Mouse (Mus musculus): ENCODE data around the gene Hoxd12.

The Hoxd12 gene

DNA sequence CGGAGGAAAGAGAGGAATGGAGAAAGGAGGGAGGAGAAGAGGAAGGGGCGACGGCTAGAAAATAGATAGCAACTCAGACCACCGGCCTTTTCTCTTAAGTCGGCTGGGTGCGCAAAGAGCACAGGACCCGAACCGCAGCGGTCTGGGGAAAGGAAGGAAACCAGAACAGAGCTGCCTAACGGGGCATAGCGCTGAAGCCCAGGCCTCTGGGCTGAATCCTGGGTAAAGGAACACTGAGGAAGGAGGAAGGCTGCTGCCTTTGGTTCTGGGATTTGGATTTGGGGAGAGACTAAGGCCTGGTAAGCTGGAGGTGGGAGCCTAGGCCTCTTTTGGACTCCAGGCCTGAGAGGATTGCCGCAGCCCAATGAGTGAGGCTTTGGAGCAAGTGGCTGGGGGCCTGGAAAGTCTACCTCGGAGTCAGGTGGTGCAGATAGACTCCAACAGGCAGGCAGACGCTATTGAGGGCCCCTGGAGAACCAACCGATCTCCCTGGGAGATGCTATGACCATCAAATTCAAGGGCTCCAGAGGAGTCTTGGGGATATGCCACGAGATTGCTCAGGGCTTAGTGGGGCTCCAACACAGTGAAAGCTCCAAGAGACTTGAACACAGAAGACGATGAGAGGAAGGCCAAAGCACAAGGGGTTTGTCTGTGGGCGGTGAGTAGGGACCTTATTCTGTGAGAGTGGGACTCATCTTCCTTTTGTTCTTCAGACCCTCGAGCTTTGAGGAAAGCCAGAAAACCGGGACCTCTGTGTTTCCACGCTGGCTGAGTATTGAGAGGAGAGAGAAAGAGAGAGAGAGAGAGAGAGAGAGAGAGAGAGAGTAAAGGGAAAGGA is 6.0 kb downstream of the Hoxd12 start:
- peak in 1 of 2 experiments; percentile 58 for DNase-seq (ENCODE audit: low spot score in 2 of 2)

DNA sequence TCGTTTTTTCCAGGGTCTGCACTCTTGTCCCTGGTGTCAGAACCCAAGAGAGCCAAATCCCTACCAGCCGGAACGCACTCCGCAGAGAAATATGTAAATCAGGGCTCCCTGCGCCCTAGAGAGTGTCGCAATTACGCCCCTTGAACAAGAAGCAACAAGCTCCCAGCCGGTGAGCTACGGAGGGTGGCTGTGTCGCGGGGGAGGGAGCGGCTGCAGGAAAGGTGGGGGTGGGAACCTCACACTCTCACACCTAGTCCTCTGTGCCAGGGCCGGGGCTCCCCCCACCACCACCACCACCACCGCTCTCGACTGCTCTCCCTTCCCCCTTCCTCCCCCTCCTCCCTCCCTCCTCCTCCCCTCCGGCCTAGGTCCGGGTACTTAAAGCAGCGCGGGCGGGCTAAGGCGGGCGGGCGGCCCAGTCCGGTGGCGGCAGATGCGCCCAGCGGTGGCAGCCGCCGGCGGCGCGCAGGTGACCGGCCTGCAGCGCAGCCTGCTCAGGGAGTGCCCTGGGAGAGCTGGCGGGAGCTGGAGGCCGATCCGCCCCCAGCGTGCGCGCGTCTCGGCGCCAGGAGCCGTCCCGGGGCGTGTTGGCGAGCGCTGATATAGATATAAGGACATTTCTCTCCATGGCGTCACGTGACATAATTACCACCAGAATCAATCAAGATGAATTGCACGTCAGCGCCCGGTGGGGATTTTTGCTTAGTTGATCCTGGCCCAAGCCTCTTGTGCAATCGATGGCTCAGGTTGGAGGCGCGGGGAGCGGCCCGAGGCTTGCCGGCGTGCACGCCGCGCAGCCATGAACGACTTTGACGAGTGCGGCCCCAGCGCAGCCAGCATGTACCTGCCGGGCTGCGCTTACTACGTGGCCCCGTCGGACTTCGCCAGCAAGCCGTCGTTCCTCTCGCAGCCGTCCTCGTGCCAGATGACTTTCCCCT is 7.0 kb downstream of the Hoxd12 start:
- peak in 1 of 2 experiments; percentile 60 for DNase-seq (ENCODE audit: low spot score in 2 of 2)

DNA sequence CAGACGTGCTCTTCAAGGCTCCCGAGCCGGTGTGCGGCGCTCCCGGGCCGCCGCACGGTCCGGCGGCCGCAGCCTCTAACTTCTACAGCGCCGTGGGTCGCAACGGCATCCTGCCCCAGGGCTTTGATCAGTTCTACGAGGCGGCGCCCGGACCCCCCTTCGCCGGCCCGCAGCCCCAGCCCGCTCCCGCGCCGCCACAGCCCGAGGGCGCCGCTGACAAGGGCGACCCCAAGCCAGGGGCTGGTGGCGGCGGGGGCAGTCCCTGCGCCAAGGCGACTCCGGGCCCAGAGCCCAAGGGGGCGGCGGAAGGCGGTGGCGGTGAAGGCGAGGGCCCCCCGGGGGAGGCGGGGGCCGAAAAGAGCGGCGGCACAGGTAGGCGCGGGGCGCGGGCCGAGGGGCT is 8.0 kb downstream of the Hoxd12 start:
- DNase-seq (ENCODE audit: low spot score in 2 of 2): peak in 1 of 2 experiments; percentile 58

DNA sequence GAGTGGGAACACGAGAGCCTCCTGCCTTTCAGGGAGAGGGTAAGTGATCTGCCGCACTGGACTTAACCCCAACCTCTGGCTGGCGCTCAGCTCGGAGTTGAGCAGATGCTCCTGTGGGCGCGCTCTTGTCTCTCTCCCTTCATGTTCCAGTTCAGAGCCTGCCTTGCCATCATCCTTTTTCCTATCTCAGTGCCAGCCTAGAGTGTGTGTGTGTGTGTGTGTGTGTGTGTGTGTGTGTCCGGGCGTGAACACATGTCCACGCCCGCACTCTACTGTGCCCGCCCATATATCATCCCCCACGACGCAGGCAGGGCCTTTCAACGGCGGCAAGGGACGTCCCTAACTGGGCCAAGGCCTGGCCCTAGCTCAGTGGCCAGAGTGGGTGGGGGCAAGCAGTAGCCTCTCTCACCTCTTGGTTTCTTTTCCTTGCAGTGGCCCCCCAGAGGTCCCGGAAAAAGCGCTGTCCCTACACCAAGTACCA is 8.7 kb downstream of the Hoxd12 start:
- DNase-seq (ENCODE audit: low spot score in 2 of 2): peak in 1 of 2 experiments; percentile 57

DNA sequence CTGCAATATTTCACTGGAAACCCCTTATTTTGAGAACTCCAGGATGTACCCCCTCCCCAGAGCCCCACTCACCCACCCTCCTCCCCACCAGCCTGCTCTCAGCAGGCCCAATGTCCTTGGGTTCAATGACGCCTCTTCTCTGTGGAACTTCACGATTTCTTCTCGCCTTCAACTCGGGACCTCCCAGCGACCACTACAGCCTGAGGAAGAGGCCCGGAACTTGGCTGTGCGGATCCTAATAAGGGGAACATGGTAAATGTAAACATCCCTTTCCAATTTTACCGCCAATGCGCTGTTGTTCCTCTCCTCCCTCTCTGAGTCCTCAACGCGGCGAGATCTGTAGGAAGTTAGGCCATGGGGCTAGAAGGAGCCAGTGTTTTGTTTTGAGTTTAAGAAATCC is 9.3 kb downstream of the Hoxd12 start:
- DNase-seq (ENCODE audit: low spot score in 2 of 2): no peak

DNA sequence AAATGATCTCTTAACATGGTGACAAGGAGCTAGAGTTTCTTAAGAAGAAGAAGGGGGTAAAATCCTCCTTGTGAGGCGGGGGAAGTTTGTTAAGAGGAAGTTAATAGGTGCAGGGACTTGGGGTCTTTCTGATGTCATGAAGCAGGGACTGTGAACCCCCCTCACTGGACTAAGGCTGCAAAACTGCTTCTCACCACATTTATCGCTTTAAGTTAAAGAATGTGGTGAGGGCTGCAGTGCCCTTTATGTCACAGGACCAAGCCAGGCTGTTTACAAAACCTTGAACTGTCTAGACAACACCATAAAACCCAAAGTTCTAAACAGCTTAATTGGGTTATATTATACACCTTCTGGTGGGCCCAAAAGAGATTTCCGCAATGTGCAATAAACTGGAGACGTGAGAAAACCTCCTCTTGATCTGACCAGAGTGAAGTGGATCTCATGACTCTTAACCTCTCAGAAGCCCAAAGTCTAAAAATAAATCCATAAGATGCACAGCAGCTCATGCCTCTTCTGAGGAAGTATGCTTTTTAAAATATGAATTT is 10.3 kb downstream of the Hoxd12 start:
- DNase-seq (ENCODE audit: low spot score in 2 of 2): no peak

DNA sequence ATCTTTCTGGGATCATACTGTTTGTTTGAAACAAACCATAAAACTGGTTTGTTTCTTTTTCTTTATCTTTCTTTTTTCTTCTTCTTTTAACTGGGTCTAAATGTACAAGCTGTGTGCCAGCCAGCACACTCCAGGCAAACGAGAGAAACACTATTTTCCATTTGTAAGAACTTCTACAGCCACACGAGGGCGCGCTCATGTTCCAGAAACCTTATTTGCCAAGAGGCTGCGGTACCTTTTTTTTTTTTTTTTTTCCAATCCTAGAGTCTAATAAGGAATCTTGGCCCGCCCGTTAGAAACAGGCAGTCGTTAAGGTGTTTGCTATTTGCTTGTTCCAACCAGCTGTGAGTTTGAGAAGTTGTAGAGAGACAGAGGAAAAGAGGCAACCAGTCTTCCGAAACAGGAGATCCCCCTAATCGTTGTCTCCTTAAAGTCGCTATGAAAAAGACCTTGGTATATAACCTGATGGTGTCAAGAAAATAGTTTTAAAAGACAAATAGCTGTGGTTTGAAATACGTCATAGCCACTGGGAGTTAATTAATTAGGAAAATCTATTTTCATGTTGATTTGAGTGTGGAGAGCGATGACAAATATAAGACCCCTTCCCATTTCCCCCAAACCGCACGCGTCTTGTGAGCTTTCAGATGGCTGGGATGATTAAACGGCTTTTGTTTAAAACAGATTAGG is 11.6 kb downstream of the Hoxd12 start:
- peak in 1 of 2 experiments; percentile 62 for DNase-seq (ENCODE audit: low spot score in 2 of 2)

DNA sequence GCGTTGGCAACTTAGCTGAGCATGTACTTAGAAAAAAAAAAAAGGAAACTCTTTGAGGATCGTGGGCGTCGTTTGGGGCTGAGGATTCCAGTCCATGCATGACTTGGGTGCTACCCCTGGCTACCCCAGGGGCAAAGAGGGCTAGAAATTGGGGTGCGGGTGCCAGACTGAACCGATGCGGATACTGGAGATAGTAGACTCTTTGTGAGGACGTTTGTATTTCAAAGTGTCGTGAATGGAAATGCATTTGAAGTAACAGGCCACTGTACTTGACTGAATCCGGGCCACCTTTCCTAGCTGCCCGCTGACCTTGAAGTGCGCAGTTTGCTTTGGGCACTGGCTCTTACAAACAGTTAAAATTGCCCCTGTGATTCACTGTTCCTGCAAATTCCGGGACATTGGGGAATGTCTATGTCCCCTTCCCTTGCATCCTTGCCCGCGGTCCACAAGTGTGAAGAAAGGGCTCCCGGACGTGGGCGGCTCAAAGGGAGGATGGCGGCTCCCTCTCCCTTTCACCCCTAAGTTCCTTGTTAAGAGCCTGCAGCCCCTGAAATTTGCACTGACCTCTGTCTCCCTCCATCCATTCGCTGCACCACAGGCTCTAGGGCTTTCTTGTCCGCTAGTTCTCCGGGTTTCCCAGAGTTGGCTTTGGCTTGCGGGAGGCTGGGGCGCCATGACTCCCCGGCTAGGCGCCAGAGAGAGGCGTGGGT is 12.3 kb downstream of the Hoxd12 start:
- DNase-seq (ENCODE audit: low spot score in 2 of 2): peak in 1 of 2 experiments; percentile 44

DNA sequence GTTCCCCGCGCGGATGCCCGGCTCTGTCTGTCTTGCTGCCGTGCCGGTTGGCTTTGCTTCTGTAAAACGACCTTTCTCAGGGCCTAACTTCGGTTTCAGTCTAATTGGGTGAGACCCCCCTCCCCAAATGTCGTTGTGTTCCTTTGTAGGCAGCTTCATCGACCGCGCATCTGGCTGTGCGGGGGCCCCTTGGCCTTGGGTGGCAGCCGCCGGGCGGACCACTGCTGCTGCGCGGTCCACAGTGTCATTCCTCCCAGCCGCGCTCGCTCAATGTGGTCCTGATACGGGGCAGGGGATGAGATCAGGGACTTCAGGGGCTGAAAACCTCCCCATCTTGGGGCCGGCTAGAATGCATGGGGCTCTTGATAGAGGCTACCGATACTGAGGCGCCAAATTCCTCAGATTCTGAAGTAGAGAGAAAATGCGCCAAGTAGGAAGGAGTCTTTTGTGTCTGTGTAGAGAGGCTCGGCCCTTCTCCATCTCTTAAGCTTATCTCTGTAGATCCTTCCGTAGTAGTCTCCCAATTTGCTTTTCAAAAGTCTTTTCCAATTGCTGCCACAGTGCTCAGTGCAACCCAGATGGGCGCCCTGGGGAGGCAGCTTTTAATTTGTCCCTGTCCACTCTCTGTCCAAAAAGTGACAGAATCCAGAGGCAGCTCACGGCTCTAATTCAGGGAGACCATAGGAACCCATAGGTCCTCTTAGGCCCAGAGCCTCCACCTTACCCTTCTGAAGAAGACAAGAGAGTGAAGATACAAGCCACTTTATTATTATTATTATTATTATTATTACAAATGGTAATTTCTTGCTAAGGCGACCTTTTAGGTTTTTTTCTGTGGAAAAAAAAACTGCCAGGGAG is 13.1 kb downstream of the Hoxd12 start:
- peak in 1 of 2 experiments; percentile 61 for DNase-seq (ENCODE audit: low spot score in 2 of 2)

DNA sequence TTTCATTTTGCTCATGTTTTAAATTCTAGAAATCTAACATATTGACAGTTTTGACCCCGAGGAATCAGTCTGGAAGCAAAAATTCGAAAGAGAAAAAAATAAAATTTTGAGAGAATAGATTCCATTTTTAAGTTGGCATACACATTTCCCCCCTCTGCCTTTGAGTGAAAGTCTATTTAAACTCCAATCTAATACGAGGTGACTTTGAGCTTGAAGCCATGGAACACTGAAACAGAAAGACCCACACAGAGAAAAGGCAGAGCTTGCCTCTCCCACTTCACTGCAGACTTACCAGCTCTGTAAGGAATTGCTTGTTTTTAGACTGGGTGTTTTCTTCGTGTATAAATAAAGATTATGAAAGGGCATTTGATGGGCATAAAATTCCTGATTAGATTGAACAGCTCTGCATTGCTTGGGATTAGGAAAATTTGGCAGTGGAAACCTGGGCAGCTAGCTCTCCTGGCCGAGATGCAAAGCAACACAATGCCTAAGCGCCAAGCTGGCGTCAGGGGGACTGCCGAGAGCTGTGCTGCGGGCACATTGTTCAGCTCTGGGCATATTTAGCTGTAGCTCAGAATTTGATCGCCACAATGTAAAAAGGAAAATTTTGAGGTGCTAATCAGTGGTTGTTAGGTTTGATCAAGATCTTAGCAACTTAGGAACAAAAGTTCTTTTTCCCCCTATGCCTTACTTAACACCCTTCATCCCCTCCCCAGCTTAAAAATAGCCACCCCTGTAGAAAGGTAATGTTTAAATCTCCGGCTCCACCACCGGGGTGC is 14.2 kb downstream of the Hoxd12 start:
- no peak for DNase-seq (ENCODE audit: low spot score in 2 of 2)

DNA sequence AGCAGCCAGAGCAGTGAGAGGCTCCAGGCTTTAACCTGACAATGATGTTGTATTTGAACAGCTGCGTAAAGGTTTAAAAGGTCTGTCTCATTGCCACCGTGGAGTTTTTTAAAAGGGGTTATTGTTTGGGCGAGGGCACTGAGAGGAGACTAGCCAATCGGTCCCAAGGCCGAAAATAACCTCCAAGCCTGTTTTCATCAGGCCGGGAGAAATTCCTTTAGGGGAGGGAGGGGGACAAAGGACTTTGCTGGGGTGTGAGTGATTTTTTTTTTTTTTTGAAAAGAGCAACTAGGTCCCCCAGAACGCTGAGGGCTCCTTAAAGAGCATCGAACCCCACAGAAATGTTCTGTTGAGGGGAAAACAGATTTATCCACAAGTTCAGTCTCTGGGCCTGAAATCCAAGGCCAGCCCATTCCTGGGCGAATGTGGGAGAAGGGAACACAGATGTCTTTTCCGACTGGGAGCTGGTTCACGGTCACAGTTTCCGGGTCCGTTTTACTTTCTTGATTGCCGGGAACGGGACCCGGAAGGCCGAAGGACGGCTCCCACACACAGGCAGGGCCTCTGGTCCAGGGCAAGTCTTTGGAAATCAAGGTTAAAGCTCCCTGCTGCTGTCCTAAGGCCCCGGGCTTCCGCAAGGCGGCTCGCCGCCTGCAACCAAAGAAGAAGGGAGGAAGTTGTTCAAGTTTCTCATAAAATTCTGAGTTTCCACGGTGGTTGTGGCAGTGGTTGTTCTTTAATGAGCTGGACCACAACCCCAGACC is 14.9 kb downstream of the Hoxd12 start:
- no peak for DNase-seq (ENCODE audit: low spot score in 2 of 2)

DNA sequence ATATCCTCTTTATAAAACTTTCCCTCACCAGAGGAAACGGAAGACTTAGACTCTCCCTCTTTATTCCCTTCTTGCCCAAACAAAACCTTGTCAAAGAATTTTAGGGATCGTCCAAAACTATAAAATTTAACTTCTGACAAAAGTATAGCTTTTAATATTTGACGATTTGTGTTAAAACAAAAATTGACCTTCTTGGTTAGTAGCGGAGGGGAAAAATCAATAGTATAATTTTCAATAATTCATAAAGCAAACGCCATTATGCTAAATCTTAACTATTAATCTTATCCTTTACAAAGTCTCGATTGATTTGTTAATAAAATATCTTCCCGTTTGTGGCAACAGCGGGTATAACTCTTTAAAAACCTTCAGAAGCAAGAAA is 15.5 kb downstream of the Hoxd12 start:
- no peak for DNase-seq (ENCODE audit: low spot score in 2 of 2)

DNA sequence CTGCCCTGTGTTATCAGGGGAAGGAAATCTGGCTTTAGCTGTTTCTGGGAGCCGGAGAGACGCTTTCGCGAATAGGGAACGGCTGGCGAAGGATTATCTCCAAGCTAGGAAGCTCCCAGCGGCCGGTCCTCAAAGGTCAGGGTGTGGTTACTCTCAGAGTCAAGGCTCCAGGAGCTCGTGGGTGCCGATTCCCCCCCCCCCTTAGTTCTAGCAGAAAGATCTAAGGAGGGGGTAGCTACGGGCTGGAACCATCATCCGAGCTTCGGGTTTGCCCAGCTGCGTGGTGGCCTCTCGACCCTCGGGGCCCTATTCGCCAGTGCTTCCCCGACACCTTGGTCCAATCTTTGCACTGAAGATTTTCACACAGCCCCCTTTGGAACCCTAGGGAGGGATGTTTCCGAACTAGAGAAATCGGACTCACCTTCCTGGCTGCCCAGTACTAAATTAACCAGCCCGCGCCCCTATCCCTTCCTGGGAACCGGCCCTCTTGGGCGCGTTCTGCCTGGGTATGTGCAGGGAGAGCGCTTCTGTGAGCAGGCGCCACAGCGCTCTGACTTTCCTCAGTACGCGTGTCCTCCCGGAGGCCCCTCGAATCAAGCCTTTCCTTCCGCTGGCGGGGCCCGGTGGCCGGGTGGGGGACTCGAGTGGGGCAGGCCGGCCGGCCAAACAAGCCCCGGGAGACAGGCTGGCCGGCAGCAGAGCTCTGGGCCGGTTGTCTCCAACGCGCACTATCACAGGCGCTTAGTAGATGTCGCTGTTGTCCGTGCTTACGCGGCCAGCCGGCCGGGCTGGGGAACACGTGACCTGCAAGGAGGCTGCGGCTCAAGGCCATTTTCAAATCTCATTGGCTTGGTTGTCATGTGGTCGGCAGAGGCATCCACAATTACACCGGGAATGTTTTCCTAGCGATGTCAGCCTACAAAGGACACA is 16.5 kb downstream of the Hoxd12 start, which contains the start of gene Hoxd10:
Gene Hoxd10 (plus strand): TSS at position 903 of the 930 bp plus-strand sequence.
- DNase-seq (ENCODE audit: low spot score in 2 of 2): no peak

DNA sequence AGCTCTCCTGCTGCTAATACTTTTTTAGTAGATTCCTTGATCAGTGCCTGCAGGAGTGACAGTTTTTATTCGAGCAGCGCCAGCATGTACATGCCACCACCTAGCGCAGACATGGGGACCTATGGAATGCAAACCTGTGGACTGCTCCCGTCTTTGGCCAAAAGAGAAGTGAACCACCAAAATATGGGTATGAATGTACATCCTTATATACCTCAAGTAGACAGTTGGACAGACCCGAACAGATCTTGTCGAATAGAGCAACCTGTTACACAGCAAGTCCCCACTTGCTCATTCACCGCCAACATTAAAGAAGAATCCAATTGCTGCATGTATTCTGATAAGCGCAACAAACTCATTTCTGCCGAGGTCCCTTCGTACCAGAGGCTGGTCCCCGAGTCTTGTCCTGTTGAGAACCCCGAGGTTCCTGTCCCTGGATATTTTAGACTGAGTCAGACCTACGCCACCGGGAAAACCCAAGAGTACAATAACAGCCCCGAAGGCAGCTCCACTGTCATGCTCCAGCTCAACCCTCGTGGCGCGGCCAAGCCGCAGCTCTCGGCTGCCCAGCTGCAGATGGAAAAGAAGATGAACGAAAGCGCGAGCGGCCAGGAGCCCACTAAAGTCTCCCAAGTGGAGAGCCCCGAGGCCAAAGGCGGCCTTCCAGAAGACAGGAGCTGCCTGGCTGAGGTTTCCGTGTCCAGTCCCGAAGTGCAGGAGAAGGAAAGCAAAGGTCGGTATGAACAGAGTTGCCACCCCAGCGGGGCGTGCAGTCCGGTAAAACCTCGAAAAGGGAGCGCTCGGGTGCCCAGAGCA is 17.4 kb downstream of the Hoxd12 start:
- DNase-seq (ENCODE audit: low spot score in 2 of 2): no peak

DNA sequence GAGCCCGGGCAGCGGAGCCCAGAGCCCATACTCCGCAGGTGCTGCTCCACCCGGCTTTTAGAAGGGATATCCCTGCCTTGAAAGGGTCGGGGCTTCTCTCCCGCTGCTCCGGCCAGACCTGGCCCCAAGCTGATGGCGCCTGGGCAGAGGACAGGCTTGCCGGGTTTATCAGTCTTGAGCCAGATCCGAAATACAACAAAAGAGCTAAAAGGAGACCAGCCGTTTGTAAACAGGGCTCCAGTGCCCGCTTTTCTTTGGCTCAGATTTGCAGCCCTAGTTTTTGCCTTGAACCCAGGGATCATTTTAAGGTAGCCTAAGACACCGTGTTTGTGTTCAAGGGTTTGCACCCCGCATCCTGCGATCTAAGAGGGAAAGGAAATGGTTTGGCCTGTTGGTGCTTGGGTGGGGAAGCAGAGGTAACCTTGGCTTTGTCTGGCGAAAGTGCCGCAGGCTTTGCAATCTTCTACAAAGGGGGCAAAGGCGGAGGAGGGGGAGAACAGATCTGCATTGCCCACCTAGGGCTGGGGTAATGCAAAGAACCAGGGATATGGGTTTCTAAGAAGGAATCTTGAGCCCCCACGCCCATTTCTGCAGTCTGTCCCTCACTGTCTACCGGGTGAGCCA is 18.1 kb downstream of the Hoxd12 start:
- no peak for DNase-seq (ENCODE audit: low spot score in 2 of 2)

DNA sequence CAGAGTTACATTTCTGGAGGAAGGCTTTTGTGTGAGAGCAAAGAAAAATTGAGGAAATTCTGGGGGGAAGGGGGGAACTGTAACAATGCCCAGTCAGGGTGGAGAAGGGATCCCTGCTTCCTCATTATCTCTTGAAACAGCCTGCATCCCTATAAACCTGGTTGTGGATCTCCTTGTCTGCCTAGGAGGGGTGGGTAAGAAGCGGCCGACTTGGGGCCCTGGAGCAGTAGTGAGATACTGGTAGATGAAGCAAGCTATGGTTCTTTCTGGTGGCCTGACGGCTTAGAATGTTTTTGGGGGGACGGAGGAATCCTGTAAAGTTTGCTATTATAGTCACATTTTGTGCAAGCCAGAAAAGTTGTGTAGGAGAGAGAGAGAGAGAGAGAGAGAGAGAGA is 18.6 kb downstream of the Hoxd12 start:
- DNase-seq (ENCODE audit: low spot score in 2 of 2): no peak
